Mouse (Mus musculus) splenic B cell, adult 2 months (primary cell): ENCODE results near the gene Nemf.
A peak's percentile ranks its signal among the peaks of the same experiment; 100 is the strongest.
"Not testable (repeated sequence)": the region's sequence is repeated elsewhere in the genome, so short reads cannot be mapped to it uniquely, and the experiment has no call there.

ENCODE experiments used
- DNase-seq: peaks from one replicate; pipeline ENCODE4 v3.0.0-alpha.2; 2011; ENCODE audit warnings: low read depth, low spot score
- H3K27me3 ChIP-seq: 2 replicates; pipeline ENCODE4 v1.6.1; 2012; ENCODE audit warnings: mild to moderate bottlenecking, low read length, moderate library complexity, mixed read lengths; ENCODE audit not compliant: control insufficient read depth, poor library complexity, insufficient read depth, severe bottlenecking
- H3K36me3 ChIP-seq: 2 replicates; pipeline ENCODE4 v1.6.1; 2012; ENCODE audit warnings: mild to moderate bottlenecking, low read length, moderate library complexity, mixed read lengths; ENCODE audit not compliant: control insufficient read depth, poor library complexity, insufficient read depth, severe bottlenecking

The Nemf gene

GRCm38 (mm10) chr12:69356546-69357299, at the start of gene Nemf:
Gene Nemf, minus strand, starts transcription at chr12:69357165.
- Histone ChIP-seq H3K36me3 (0 out of 2 replicates have a peak, but pooled peaks cover 4% of the 10 kb centered on the region), H3K27me3 (no peaks in the 10 kb centered on the region)
- peak; percentile 91 for DNase-seq

DNA sequence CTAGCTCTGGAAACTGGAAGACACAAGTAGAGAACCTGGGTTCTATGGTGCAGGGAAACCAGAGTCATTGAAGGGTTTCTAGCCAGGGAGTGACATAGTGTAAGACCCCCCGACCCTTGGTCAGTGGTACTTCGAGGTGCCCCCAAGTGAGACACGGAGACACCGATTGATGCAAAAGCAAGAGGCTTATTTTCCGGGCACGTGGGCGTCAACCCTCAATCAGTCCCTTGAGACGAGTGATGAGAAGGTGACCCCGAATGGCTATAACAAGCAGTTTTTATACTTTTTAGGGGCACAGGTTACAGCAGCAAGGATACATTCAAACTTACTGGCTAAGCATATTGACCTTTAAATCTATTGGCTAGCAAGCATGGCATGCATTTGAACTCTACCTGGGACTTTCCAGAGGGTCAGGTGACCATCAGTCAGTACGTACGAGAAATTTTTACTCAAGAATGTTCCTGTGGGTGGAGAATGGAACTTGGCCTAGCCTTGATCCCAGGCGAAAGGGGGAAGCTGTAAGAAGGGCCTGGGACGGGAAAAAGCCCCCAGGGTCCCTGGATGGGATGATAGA, 45.7 kb upstream of the Nemf start:
- Histone ChIP-seq H3K36me3 (no peaks in the 10 kb centered on the region), H3K27me3 (no peaks in the 10 kb centered on the region)
- no peak for DNase-seq

DNA sequence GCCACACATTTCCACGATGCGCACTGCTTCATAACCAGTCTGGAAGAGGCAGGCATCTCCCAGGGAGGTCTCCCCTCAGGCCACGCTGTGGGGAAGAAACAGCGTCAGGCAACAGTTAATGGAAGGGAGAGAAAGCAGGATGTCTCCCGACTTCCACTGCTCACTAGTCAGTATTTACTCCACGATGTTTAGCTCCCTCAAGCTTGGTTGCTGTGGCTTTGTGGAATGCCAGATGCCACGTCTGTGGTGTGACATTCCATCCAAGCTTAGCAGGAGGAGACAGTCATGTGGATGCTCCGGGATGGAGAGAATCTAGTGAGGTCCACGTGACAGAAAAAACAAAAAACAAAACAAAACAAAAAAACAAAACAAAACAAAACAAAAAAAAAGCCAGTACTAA, 45.1 kb upstream of the Nemf start:
- DNase-seq: no peak
- no peaks in the 10 kb centered on the region for H3K27me3 ChIP-seq
- H3K36me3 ChIP-seq: no peaks in the 10 kb centered on the region

DNA sequence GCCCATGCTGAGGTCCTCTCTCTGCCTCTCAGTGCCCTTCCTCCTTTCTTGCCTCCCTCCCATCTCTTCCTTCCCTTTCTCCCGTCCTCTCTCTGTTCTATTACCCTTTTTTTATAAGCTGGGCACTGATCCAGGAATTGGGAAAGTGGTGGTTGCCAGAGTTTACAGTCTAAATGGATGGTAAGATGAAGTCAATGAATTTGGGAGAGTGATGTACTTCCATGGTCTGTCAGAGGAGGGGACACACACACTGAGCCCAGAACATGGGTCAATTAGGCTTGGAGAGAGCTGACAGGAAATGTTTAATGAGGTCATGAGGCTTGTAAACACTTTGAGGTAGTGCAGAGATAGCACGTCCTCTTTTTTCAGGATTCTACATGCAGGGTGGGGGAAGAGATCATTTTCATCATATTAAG, 43.9 kb upstream of the Nemf start:
- no peaks in the 10 kb centered on the region for H3K36me3 ChIP-seq
- no peaks in the 10 kb centered on the region for H3K27me3 ChIP-seq
- DNase-seq: no peak

GRCm38 (mm10) chr12:69400367-69400766, 43.4 kb upstream of the Nemf start:
- Histone ChIP-seq H3K36me3 (no peaks in the 10 kb centered on the region), H3K27me3 (no peaks in the 10 kb centered on the region)
- DNase-seq: no peak

- no peaks in the 10 kb centered on the region for H3K27me3 ChIP-seq
- H3K36me3 ChIP-seq: no peaks in the 10 kb centered on the region
- no peak for DNase-seq
Measured at GRCm38 (mm10) chr12:69394456-69394855, 37.5 kb upstream of the Nemf start.

DNA sequence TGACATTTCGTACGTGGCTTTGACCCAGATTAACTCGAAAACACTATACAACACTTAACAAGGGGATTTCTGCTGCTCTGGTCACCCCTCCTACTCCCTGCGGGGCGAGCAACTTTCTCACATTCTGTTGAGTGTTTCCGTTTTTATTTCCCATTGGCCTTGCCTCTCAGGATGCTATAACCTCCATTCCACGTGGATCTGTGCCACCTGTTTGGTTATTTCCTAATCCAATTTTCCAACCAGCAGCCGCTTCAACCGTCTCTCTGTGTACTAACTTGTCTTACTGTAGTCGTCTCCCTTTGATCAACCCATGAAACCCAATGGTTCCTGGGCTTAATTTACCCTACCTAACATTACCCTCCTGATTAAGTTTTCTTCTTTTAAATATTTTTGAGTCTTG, 36.1 kb upstream of the Nemf start:
- Histone ChIP-seq H3K27me3 (no peaks in the 10 kb centered on the region), H3K36me3 (no peaks in the 10 kb centered on the region)
- no peak for DNase-seq

DNA sequence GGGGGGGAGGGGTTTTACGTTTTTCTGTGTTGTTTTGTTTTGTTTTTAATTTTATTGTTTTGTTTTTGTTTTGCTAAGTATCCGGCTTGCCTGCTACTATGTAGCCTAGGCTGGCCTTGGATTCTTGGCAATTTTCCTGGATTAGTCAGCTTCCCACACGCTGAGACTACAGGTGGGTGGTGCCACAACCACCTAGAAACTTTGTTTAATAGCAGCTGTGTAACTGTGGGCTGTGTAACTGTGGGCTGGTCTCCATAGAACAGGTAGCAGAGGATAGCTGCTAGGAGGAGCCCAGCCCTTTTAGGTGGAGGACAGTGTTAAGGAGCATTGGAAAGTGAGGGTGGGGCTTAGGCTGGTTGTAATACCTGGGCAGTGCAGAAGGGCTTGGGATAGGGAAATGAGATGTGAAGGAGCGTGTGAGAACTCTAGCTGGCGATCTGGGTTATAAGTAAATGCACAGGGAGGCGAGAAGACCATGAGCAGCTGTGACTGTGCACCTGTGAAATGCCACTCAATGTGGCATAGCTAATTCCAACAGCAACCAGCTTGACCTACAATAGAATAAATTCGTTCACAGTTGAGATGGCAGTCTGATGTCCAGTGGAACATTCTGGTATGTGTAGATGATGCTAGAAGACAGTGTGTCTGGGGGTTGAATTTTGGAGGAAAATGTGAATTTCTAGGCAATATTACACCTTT, 33.2 kb upstream of the Nemf start:
- Histone ChIP-seq H3K27me3 (no peaks in the 10 kb centered on the region), H3K36me3 (no peaks in the 10 kb centered on the region)
- no peak for DNase-seq

GRCm38 (mm10) chr12:69389273-69389938, 32.4 kb upstream of the Nemf start:
- no peaks in the 10 kb centered on the region for H3K36me3 ChIP-seq
- no peaks in the 10 kb centered on the region for H3K27me3 ChIP-seq
- DNase-seq: peak; percentile 38

DNA sequence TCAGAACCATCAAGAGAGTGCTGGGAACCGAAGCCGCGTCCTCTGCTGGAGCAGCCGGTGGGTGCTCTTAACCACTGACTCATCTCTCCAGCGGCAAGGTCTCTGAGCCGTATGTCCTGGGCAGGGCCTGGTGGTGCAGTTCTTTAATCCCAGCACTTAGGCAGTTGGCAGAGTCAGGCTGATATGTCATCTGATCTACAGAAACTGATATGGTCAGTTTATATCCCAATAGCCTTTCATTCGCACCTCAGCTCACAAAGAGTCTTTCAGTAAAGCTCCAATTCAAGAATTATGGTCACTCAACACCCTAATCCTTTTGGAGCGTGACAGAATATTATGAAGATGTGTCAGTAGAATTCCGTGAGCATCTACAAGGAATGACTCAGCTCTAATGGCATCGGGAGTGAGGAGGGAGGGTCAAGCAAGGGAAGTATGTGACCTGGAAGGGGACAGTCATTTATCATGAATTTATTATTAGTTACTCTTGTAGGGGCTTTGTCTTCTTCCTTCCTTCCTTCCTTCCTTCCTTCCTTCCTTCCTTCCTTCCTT, 31.4 kb upstream of the Nemf start:
- Histone ChIP-seq H3K27me3 (no peaks in the 10 kb centered on the region), H3K36me3 (no peaks in the 10 kb centered on the region)
- DNase-seq: no peak

DNA sequence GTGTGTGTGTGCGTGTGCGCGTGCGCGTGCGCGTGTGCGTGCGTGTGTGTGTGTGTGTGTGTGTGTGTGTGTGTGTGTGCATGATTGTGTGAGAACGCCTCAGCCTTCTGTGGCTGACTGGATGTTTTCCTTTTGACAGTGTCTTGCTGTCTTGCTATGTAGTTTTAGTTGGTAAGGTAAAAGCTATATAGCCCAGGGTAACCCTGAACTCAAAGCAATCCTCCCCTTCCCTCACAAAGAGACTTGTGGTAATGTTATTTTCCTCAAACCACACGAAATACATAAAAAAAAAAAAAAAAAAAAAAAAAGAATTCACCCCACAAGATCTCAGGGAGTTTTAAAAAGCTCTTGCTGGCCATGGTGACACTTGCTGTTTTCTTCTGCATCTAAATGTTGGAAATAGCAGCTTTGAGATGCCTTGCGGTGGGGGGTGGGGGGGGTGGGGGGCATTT, 29.3 kb upstream of the Nemf start:
- DNase-seq, H3K36me3 ChIP-seq, H3K27me3 ChIP-seq: not testable (repeated sequence)

DNA sequence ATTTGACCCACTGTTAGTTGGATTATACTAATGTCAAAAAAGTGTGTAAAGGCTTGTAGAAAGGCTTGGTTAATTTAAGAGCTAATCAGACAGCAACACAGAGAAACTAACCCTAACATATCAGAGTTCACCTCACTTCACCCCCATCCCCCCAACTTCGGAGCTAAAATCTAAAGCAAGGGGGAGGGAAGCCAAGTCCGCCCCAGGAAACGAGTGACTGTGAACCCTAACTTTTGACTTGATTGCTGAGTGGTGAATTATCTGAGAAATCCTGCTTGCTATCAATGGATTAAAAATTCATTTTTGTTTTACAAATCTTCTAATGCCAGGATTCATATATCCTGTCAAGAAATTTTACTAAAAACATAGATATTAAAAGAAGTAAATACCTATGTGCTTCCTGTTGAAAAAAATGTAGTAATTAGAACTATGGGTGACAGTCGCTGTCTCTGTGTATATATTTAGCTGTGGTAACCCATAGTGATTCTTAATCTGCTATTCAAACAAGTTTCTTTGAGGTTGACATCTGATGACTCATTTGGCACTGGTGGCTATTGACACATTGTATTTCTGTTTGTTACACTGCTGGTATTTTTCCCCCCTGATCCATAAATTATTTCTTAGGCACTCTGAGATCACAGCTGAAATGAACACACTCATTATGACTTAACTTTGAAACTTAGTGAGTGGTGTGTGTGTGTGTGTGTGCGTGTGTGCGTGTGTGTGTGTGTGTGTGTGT, 28.7 kb upstream of the Nemf start:
- DNase-seq: peak; percentile 63
- no peaks in the 10 kb centered on the region for H3K36me3 ChIP-seq

GRCm38 (mm10) chr12:69384606-69385005, 27.6 kb upstream of the Nemf start:
- no peaks in the 10 kb centered on the region for H3K27me3 ChIP-seq

More for the DNA sequence above, 28.7 kb upstream of the Nemf start:
- H3K27me3 ChIP-seq: no peaks in the 10 kb centered on the region

DNA sequence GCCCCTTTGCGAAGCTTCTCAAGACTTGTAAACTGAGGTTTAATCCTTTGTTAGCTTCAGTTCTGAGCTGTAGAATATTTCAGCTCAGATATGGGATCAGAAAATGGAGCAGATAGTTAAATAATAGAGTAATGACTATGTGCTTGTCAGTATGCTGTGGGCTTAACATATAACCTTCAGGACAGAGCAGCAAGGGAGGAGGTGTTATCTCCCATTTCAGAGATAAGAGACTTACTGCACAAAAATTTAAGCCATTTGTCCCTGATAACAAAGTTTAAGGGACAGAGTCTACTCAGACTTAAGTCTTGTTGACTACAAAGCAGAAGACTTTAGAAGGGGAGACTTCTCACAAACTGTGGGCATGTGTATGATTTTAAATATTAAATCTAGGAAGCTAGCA, 25.9 kb upstream of the Nemf start:
- Histone ChIP-seq H3K36me3 (no peaks in the 10 kb centered on the region), H3K27me3 (no peaks in the 10 kb centered on the region)
- DNase-seq: no peak

More at GRCm38 (mm10) chr12:69384606-69385005, 27.6 kb upstream of the Nemf start:
- H3K36me3 ChIP-seq: no peaks in the 10 kb centered on the region
- no peak for DNase-seq
